Mouse (Mus musculus): Measurements from ENCODE around the gene Tnrc6a. TPM values are rescaled to one million over a fixed set of nuclear protein-coding genes. Genes with fewer than 3 reads are reported as not detected.
A peak's percentile ranks its signal among the peaks of the same experiment; 100 is the strongest.

Gene Tnrc6a
- polyA plus RNA-seq, 1 experiment from 2014 or later: 42.0 TPM

GRCm38 (mm10) chr7:123240064-123240463 lies 116.4 kb downstream of the Tnrc6a start:
- no peaks in the 10 kb centered on the region for H3K4me1 ChIP-seq (replicated peaks; ENCODE audit: control insufficient read depth, insufficient read depth, low read length)
- H3K4me2 ChIP-seq (replicated peaks; ENCODE audit: low read depth): no peak overlapping the region
- H3K27ac ChIP-seq (ENCODE audit: low read depth, low read length): no peak overlapping the region
- H3K27me3 ChIP-seq (replicated peaks; ENCODE audit: control insufficient read depth, insufficient read depth, low read length): no peaks in the 10 kb centered on the region
- ATAC-seq: no peak
- H3K9me3 ChIP-seq (ENCODE audit: control insufficient read depth): no peaks in the 10 kb centered on the region
- no peak for TF ChIP-seq CTCF (IDR thresholded peaks at IDR 0.05; ENCODE audit: low read depth)
- no peak overlapping the region for H3K9ac ChIP-seq (ENCODE audit: low read depth, low read length)
- 71% methylated on average over 6 of the region's 6 CpGs for WGBS
- no peaks in the 10 kb centered on the region; the same call in 1 of the 2 replicates for H3K36me3 ChIP-seq (ENCODE audit: control insufficient read depth, insufficient read depth)
- no peak overlapping the region for H3K4me3 ChIP-seq (ENCODE audit: low read depth, low read length)

GRCm38 (mm10) chr7:123242241-123242640 lies 118.6 kb downstream of the Tnrc6a start:
- Histone ChIP-seq H3K4me2 (replicated peaks; ENCODE audit: low read depth) (no peak overlapping the region), H3K36me3 (ENCODE audit: control insufficient read depth, insufficient read depth) (no peaks in the 10 kb centered on the region; the same call in 1 of the 2 replicates), H3K27ac (ENCODE audit: low read depth, low read length) (no peak overlapping the region), H3K4me1 (replicated peaks; ENCODE audit: control insufficient read depth, insufficient read depth, low read length) (peaks cover 4% of the 10 kb centered on the region; the same call in 1 of the 2 replicates), H3K9me3 (ENCODE audit: control insufficient read depth) (no peaks in the 10 kb centered on the region), H3K9ac (ENCODE audit: low read depth, low read length) (no peak overlapping the region), H3K27me3 (replicated peaks; ENCODE audit: control insufficient read depth, insufficient read depth, low read length) (no peaks in the 10 kb centered on the region), H3K4me3 (ENCODE audit: low read depth, low read length) (no peak overlapping the region)
- no peak for ATAC-seq
- 66% methylated on average over 7 of the region's 7 CpGs for WGBS
- no peak for TF ChIP-seq CTCF (IDR thresholded peaks at IDR 0.05; ENCODE audit: low read depth)

GRCm38 (mm10) chr7:123244833-123245232 lies 121.1 kb downstream of the Tnrc6a start:
- peaks cover 4% of the 10 kb centered on the region; the same call in 1 of the 2 replicates for H3K4me1 ChIP-seq (replicated peaks; ENCODE audit: control insufficient read depth, insufficient read depth, low read length)
- H3K36me3 ChIP-seq (ENCODE audit: control insufficient read depth, insufficient read depth): no peaks in the 10 kb centered on the region
- ATAC-seq: peak; percentile 35; the same call in 1 of the 2 replicates
- WGBS: 42% methylated on average over 1 of the region's 1 CpGs
- H3K9me3 ChIP-seq (ENCODE audit: control insufficient read depth): no peaks in the 10 kb centered on the region
- TF ChIP-seq CTCF (IDR thresholded peaks at IDR 0.05; ENCODE audit: low read depth): no peak
- no peak overlapping the region for H3K4me2 ChIP-seq (replicated peaks; ENCODE audit: low read depth)
- H3K27me3 ChIP-seq (replicated peaks; ENCODE audit: control insufficient read depth, insufficient read depth, low read length): no peaks in the 10 kb centered on the region
- H3K4me3 ChIP-seq (ENCODE audit: low read depth, low read length): no peak overlapping the region
- no peak overlapping the region for H3K9ac ChIP-seq (ENCODE audit: low read depth, low read length)
- no peak overlapping the region for H3K27ac ChIP-seq (ENCODE audit: low read depth, low read length)

Other genes starting within 250 kb of the Tnrc6a start
- 15.3 and 15.5 TPM in 2 replicates for gene Rbbp6, start 158.2 kb upstream of the Tnrc6a start, polyA plus RNA-seq (2015; fragmentation: Nextera tagmentation; extraction: Ambion mirVana)
- 25.1 and 29.0 TPM in 2 replicates for gene Slc5a11, start 90.9 kb downstream of the Tnrc6a start, polyA plus RNA-seq (2015; fragmentation: Nextera tagmentation; extraction: Ambion mirVana)
- 36.2 and 41.5 TPM in 2 replicates for gene Lcmt1, start 245.9 kb downstream of the Tnrc6a start, polyA plus RNA-seq (2015; fragmentation: Nextera tagmentation; extraction: Ambion mirVana)
- gene Arhgap17, start 246.0 kb downstream of the Tnrc6a start, polyA plus RNA-seq (2015; fragmentation: Nextera tagmentation; extraction: Ambion mirVana): 17.2 and 18.0 TPM in 2 replicates